Mouse (Mus musculus): ENCODE results near the gene Ints2. TPM values are rescaled to one million over a fixed set of nuclear protein-coding genes. Genes with fewer than 3 reads are reported as not detected.
"Not testable (repeated sequence)": the region's sequence is repeated elsewhere in the genome, so short reads cannot be mapped to it uniquely, and the experiment has no call there.

The Ints2 gene
- polyA plus RNA-seq, 1 experiment from 2014 or later, result 24.8 TPM

- H3K27ac ChIP-seq (ENCODE audit: low read depth, low read length), result peak overlapping the region; percentile 1; the same call in 1 of the 2 replicates
- ATAC-seq, result peak; percentile 74
- H3K36me3 ChIP-seq (ENCODE audit: control insufficient read depth, insufficient read depth, low read length), result peaks cover 20% of the 10 kb centered on the region
- H3K4me1 ChIP-seq (ENCODE audit: control insufficient read depth, insufficient read depth, low read length), result peaks cover 4% of the 10 kb centered on the region; the same call in 1 of the 2 replicates
- H3K9me3 ChIP-seq (replicated peaks; ENCODE audit: control insufficient read depth, low read length), result no peaks in the 10 kb centered on the region; the same call in 1 of the 2 replicates
- H3K27me3 ChIP-seq (replicated peaks; ENCODE audit: control insufficient read depth, insufficient read depth, low read length), result no peaks in the 10 kb centered on the region
- H3K9ac ChIP-seq (ENCODE audit: low read length), result peak overlapping the region; percentile 53
- 1% methylated on average over 21 of the region's 21 CpGs for WGBS
- peak overlapping the region; percentile 76 for H3K4me3 ChIP-seq (ENCODE audit: low read depth, low read length)
- peak overlapping the region; percentile 54 for H3K4me2 ChIP-seq (ENCODE audit: low read length)
- no peak for DNase-seq (ENCODE audit: low spot score)
These were observed 56.8 kb downstream of the Ints2 start for GRCm38 (mm10) chr11:86200460-86201021.

DNA sequence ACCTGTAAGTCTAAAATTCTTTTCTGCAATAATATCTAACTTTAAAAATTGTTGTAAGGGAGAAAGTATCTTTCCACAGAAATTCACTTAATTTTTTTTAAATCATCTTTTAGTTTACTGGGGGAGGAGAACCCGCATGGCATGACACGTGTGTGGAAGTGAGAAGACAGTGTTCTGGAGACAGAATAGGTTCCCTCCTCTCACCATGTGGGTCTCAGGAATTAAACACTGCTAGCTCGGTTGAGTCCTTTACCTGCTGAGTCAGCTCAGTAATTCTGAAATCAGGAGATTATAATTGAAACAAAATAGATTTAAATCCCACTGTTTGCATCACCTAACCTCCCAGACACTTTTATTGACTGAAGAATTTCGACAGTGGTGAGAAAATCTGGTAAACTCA, 57.6 kb downstream of the Ints2 start:
- Histone ChIP-seq H3K4me1 (ENCODE audit: control insufficient read depth, insufficient read depth, low read length) (peaks cover 4% of the 10 kb centered on the region; the same call in 1 of the 2 replicates), H3K27ac (ENCODE audit: low read depth, low read length) (no peak overlapping the region), H3K27me3 (replicated peaks; ENCODE audit: control insufficient read depth, insufficient read depth, low read length) (no peaks in the 10 kb centered on the region), H3K9ac (ENCODE audit: low read length) (no peak overlapping the region), H3K4me2 (ENCODE audit: low read length) (peak overlapping the region; percentile 54), H3K4me3 (ENCODE audit: low read depth, low read length) (peak overlapping the region; percentile 76; the same call in 1 of the 2 replicates), H3K36me3 (ENCODE audit: control insufficient read depth, insufficient read depth, low read length) (peaks cover 15% of the 10 kb centered on the region), H3K9me3 (replicated peaks; ENCODE audit: control insufficient read depth, low read length) (no peaks in the 10 kb centered on the region; the same call in 1 of the 2 replicates)
- no peak for DNase-seq (ENCODE audit: low spot score)
- 61% methylated on average over 4 of the region's 4 CpGs for whole genome bisulfite sequencing
- no peak for ATAC-seq

DNA sequence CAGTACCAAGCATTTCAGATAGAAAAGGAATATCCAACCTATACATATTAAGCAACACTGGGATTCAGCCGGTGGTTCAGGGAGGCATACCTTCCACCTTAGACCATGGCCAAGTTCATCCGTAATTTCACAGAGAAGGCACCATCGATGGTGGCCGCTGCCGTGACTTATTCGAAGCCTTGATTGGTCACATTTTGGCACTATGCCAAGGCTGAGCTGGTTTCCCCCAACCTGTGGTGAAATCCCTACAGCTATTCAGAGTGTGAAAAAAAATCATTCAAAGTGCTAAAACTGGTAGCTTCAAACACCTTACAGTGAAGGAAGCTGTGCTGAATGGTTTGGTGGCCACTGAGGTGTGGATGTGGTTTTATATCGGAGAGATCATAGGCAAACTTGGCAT, 72.2 kb downstream of the Ints2 start:
- H3K4me2 ChIP-seq (ENCODE audit: low read length); DNase-seq (ENCODE audit: low spot score); H3K4me3 ChIP-seq (ENCODE audit: low read depth, low read length); H3K4me1 ChIP-seq (ENCODE audit: control insufficient read depth, insufficient read depth, low read length); H3K36me3 ChIP-seq (ENCODE audit: control insufficient read depth, insufficient read depth, low read length); ATAC-seq; H3K9me3 ChIP-seq (replicated peaks; ENCODE audit: control insufficient read depth, low read length); H3K9ac ChIP-seq (ENCODE audit: low read length); H3K27me3 ChIP-seq (replicated peaks; ENCODE audit: control insufficient read depth, insufficient read depth, low read length); H3K27ac ChIP-seq (ENCODE audit: low read depth, low read length): not testable (repeated sequence)
- WGBS, result 91% methylated on average over 7 of the region's 7 CpGs

DNA sequence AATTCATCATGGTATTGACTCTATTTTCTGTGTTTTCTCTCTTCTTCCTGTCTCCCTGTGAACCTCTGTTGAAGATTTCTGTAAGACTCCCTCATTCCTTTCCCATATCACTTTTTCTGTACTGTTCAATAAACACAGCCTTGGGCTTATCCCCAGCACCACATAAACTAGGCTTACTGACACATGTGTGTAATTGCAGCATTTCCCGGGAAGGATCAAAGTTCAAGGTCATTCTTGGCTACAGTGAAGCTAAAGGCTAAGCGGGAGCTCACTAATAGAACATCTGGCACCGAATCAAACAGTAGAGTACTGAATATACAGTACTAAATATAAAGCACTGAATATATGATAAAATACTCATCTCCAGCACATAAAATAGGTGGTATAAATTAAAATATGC, 81.5 kb downstream of the Ints2 start:
- Histone ChIP-seq H3K9ac (ENCODE audit: low read length) (no peak overlapping the region), H3K9me3 (replicated peaks; ENCODE audit: control insufficient read depth, low read length) (no peaks in the 10 kb centered on the region), H3K27ac (ENCODE audit: low read depth, low read length) (no peak overlapping the region), H3K27me3 (replicated peaks; ENCODE audit: control insufficient read depth, insufficient read depth, low read length) (no peaks in the 10 kb centered on the region), H3K4me2 (ENCODE audit: low read length) (no peak overlapping the region), H3K4me3 (ENCODE audit: low read depth, low read length) (no peak overlapping the region), H3K4me1 (ENCODE audit: control insufficient read depth, insufficient read depth, low read length) (no peaks in the 10 kb centered on the region), H3K36me3 (ENCODE audit: control insufficient read depth, insufficient read depth, low read length) (no peaks in the 10 kb centered on the region)
- WGBS, result 88% methylated on average over 3 of the region's 3 CpGs
- no peak for ATAC-seq
- DNase-seq (ENCODE audit: low spot score), result no peak

DNA sequence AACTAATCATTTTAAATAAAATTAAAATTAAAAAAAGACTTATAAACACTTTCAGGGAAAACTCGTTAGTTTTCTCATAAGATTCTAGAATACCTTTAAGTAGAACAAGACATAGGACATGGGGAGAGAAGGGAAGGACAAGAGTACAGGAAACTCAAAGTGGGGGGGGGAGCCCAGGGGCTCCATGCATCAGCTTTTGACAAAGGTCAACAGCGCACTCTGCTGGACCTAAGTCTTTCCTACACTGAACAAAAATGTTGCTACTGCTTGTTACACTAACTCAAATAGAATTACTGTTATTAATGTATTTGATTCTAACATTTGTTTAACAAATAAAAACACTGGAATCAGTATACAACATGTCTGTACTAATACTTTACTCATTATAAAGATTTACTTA, 83.2 kb downstream of the Ints2 start:
- Histone ChIP-seq H3K9ac (ENCODE audit: low read length) (no peak overlapping the region), H3K4me2 (ENCODE audit: low read length) (no peak overlapping the region), H3K27ac (ENCODE audit: low read depth, low read length) (no peak overlapping the region), H3K9me3 (replicated peaks; ENCODE audit: control insufficient read depth, low read length) (no peaks in the 10 kb centered on the region), H3K27me3 (replicated peaks; ENCODE audit: control insufficient read depth, insufficient read depth, low read length) (no peaks in the 10 kb centered on the region), H3K4me1 (ENCODE audit: control insufficient read depth, insufficient read depth, low read length) (no peaks in the 10 kb centered on the region), H3K4me3 (ENCODE audit: low read depth, low read length) (no peak overlapping the region), H3K36me3 (ENCODE audit: control insufficient read depth, insufficient read depth, low read length) (no peaks in the 10 kb centered on the region)
- WGBS, result 66% methylated on average over 2 of the region's 2 CpGs
- DNase-seq (ENCODE audit: low spot score) (peak; percentile 74), ATAC-seq (no peak)

- ATAC-seq (no peak), DNase-seq (ENCODE audit: low spot score) (no peak)
- Histone ChIP-seq H3K27ac (ENCODE audit: low read depth, low read length) (no peak overlapping the region), H3K27me3 (replicated peaks; ENCODE audit: control insufficient read depth, insufficient read depth, low read length) (no peaks in the 10 kb centered on the region), H3K9me3 (replicated peaks; ENCODE audit: control insufficient read depth, low read length) (no peaks in the 10 kb centered on the region), H3K4me3 (ENCODE audit: low read depth, low read length) (no peak overlapping the region), H3K9ac (ENCODE audit: low read length) (no peak overlapping the region), H3K4me1 (ENCODE audit: control insufficient read depth, insufficient read depth, low read length) (0 out of 2 replicates have a peak, but pooled peaks cover 2% of the 10 kb centered on the region), H3K36me3 (ENCODE audit: control insufficient read depth, insufficient read depth, low read length) (no peaks in the 10 kb centered on the region), H3K4me2 (ENCODE audit: low read length) (no peak overlapping the region)
- 90% methylated on average over 2 of the region's 2 CpGs for WGBS
These were observed 86.6 kb downstream of the Ints2 start for GRCm38 (mm10) chr11:86170743-86171142.

Other genes starting within 250 kb of the Ints2 start
- 3.5 and 3.7 TPM in 2 replicates for gene Brip1, start 56.4 kb downstream of the Ints2 start, polyA plus RNA-seq (2014; fragmentation: Nextera tagmentation; extraction: Ambion mirVana)
- gene Med13, start 100.0 kb upstream of the Ints2 start, polyA plus RNA-seq (2014; fragmentation: Nextera tagmentation; extraction: Ambion mirVana), result 13.4 and 17.1 TPM in 2 replicates
- 15.7 and 19.7 TPM in 2 replicates for gene Rnft1, start 227.1 kb upstream of the Ints2 start, polyA plus RNA-seq (2014; fragmentation: Nextera tagmentation; extraction: Ambion mirVana)